Mouse (Mus musculus) CH12.LX (cell line): ENCODE measurements around the gene Dlg2. TPM values are rescaled to one million over a fixed set of nuclear protein-coding genes. Genes with fewer than 3 reads are reported as not detected.

Experiments
- DNase-seq: peaks from one replicate; pipeline ENCODE4 v3.0.0-alpha.2; 2013; ENCODE audit errors: extremely low read depth
- H3K27ac ChIP-seq: 2 replicates; pipeline ENCODE4 v1.5.1; 2012; ENCODE audit warnings: low read depth, mild to moderate bottlenecking, control low read depth, moderate library complexity; ENCODE audit not compliant: insufficient read depth
- H3K27me3 ChIP-seq: replicated peaks from 2 replicates; pipeline ENCODE3; 2012; ENCODE audit warnings: inconsistent platforms
- H3K36me3 ChIP-seq, 2 experiments: replicated peaks in 1 of 2; 2 replicates each; pipeline versions ENCODE3 to v1.6.1; 2012; ENCODE audit warnings: inconsistent platforms in 1 of 2, low read length in 1 of 2, mild to moderate bottlenecking in 1 of 2, mixed read lengths in 1 of 2, moderate library complexity in 1 of 2; ENCODE audit not compliant: control insufficient read depth in 1 of 2, insufficient read depth in 1 of 2
- H3K4me1 ChIP-seq, 2 experiments: 2 replicates each; pipeline ENCODE4 v1.6.1; 2012; ENCODE audit warnings: inconsistent platforms in 1 of 2, moderate library complexity in 1 of 2; ENCODE audit not compliant: insufficient read depth in 2 of 2, control insufficient read depth in 1 of 2
- H3K4me2 ChIP-seq: 2 replicates; pipeline ENCODE4 v1.6.1; 2012; ENCODE audit warnings: low read depth, mild to moderate bottlenecking, control low read depth; ENCODE audit not compliant: poor library complexity, insufficient read depth, severe bottlenecking
- H3K4me3 ChIP-seq, 3 experiments: fragments of 150-350 bp in 1 of 3; sonication (generic) in 1 of 3; replicated peaks in 1 of 3; 2 replicates each; pipeline versions ENCODE3 to v1.5.1; 2011 to 2012; ENCODE audit warnings: low read depth in 2 of 3, low read length in 2 of 3, mild to moderate bottlenecking in 2 of 3, moderate library complexity in 2 of 3, control low read depth in 1 of 3, improper control_type of control experiment in 1 of 3, inconsistent platforms in 1 of 3, mixed read lengths in 1 of 3; ENCODE audit not compliant: poor library complexity in 1 of 3
- H3K79me2 ChIP-seq: replicated peaks from 2 replicates; pipeline ENCODE4 v1.6.1; 2012; ENCODE audit warnings: mild to moderate bottlenecking, moderate library complexity; ENCODE audit not compliant: control insufficient read depth, poor library complexity, insufficient read depth, severe bottlenecking; ENCODE audit errors: extremely low read depth
- H3K9ac ChIP-seq: 2 replicates; pipeline ENCODE4 v1.6.1; 2012; ENCODE audit warnings: low read depth, mild to moderate bottlenecking, control low read depth, moderate library complexity; ENCODE audit not compliant: insufficient read depth
- H3K9me3 ChIP-seq: replicated peaks from 2 replicates; pipeline ENCODE3; 2012; ENCODE audit warnings: low read length, inconsistent platforms, mixed read lengths
- BHLHE40 ChIP-seq: IDR thresholded peaks from 2 replicates; pipeline ENCODE4 v1.6.1; 2011; ENCODE audit warnings: mild to moderate bottlenecking, low read depth, low read length, improper control_type of control experiment
- CHD1 ChIP-seq: IDR thresholded peaks from 2 replicates; pipeline ENCODE4 v1.6.1; 2012; ENCODE audit warnings: low read depth, low read length, improper control_type of control experiment, inconsistent platforms
- CHD2 ChIP-seq: IDR thresholded peaks from 2 replicates; pipeline ENCODE4 v1.6.1; 2011; ENCODE audit warnings: low read length, improper control_type of control experiment
- CTCF ChIP-seq, 2 experiments: IDR thresholded peaks in 1 of 2; conservative IDR thresholded peaks in 1 of 2; 2 replicates each; pipeline ENCODE4 v1.5.1; 2011 to 2012; ENCODE audit warnings: low read depth in 2 of 2, low read length in 2 of 2, improper control_type of control experiment in 1 of 2, inconsistent platforms in 1 of 2, mild to moderate bottlenecking in 1 of 2, moderate library complexity in 1 of 2
- E2F4 ChIP-seq: IDR thresholded peaks from 2 replicates; pipeline ENCODE4 v1.6.1; 2011; ENCODE audit warnings: low read depth, low read length, improper control_type of control experiment; ENCODE audit not compliant: insufficient replicate concordance
- EP300 ChIP-seq: IDR thresholded peaks from 2 replicates; pipeline ENCODE4 v1.6.1; 2011; ENCODE audit warnings: low read length, improper control_type of control experiment
- ETS1 ChIP-seq: conservative IDR thresholded peaks from 2 replicates; pipeline ENCODE4 v1.6.1; 2012; ENCODE audit warnings: low read depth, mild to moderate bottlenecking, inconsistent platforms, low read length, improper control_type of control experiment, moderate library complexity
- GABPA ChIP-seq: IDR thresholded peaks from 2 replicates; pipeline ENCODE4 v1.6.1; 2012; ENCODE audit warnings: low read depth, low read length, improper control_type of control experiment, inconsistent platforms; ENCODE audit not compliant: insufficient replicate concordance
- HCFC1 ChIP-seq: IDR thresholded peaks from 2 replicates; pipeline ENCODE4 v1.6.1; 2012; ENCODE audit warnings: low read depth, mild to moderate bottlenecking, inconsistent platforms, low read length, improper control_type of control experiment
- IRF4 ChIP-seq: IDR thresholded peaks from 2 replicates; pipeline ENCODE4 v1.6.1; 2014; ENCODE audit warnings: low read depth, mild to moderate bottlenecking, inconsistent platforms, low read length, improper control_type of control experiment
- JUND ChIP-seq: conservative IDR thresholded peaks from 2 replicates; pipeline ENCODE4 v1.6.1; 2011; ENCODE audit warnings: low read depth, low read length, improper control_type of control experiment
- KAT2A ChIP-seq: IDR thresholded peaks from 2 replicates; pipeline ENCODE4 v1.6.1; 2012; ENCODE audit warnings: low read length, improper control_type of control experiment, inconsistent platforms; ENCODE audit not compliant: insufficient replicate concordance
- MAFK ChIP-seq: IDR thresholded peaks from 2 replicates; pipeline ENCODE4 v1.6.1; 2011; ENCODE audit warnings: low read length, improper control_type of control experiment; ENCODE audit not compliant: insufficient replicate concordance
- MAZ ChIP-seq: IDR thresholded peaks from 2 replicates; pipeline ENCODE4 v1.6.1; 2012; ENCODE audit warnings: low read depth, mild to moderate bottlenecking, inconsistent platforms, low read length, improper control_type of control experiment, moderate library complexity
- MYC ChIP-seq: IDR thresholded peaks from 2 replicates; pipeline ENCODE4 v1.6.1; 2011; ENCODE audit warnings: low read depth, mild to moderate bottlenecking, improper control_type of control experiment, low read length
- NRF1 ChIP-seq: IDR thresholded peaks from 2 replicates; pipeline ENCODE4 v1.6.1; 2014; ENCODE audit warnings: low read depth, mild to moderate bottlenecking, inconsistent platforms, low read length, improper control_type of control experiment, moderate library complexity
- PAX5 ChIP-seq: IDR thresholded peaks from 2 replicates; pipeline ENCODE4 v1.6.1; 2012; ENCODE audit warnings: low read length, inconsistent platforms, mixed read lengths
- POLR2AphosphoS2 ChIP-seq: IDR thresholded peaks from 2 replicates; pipeline ENCODE4 v1.6.1; 2011; ENCODE audit warnings: low read depth, low read length, improper control_type of control experiment
- RAD21 ChIP-seq: IDR thresholded peaks from 2 replicates; pipeline ENCODE4 v1.6.1; 2011; ENCODE audit warnings: low read depth, mild to moderate bottlenecking, low read length, improper control_type of control experiment, moderate library complexity
- SIN3A ChIP-seq: IDR thresholded peaks from 2 replicates; pipeline ENCODE4 v1.6.1; 2012; ENCODE audit warnings: low read length, improper control_type of control experiment, inconsistent platforms
- TBP ChIP-seq: conservative IDR thresholded peaks from 2 replicates; pipeline ENCODE4 v1.6.1; 2011; ENCODE audit warnings: low read depth, low read length, improper control_type of control experiment
- TCF12 ChIP-seq: IDR thresholded peaks from 2 replicates; pipeline ENCODE4 v1.6.1; 2014; ENCODE audit warnings: low read depth, mild to moderate bottlenecking, inconsistent platforms, low read length, improper control_type of control experiment
- UBTF ChIP-seq: IDR thresholded peaks from 2 replicates; pipeline ENCODE4 v1.6.1; 2012; ENCODE audit warnings: low read depth, mild to moderate bottlenecking, inconsistent platforms, low read length, improper control_type of control experiment, moderate library complexity
- USF1 ChIP-seq: IDR thresholded peaks from 2 replicates; pipeline ENCODE4 v1.6.1; 2014; ENCODE audit warnings: low read depth, mild to moderate bottlenecking, inconsistent platforms, low read length, improper control_type of control experiment
- USF2 ChIP-seq: conservative IDR thresholded peaks from 2 replicates; pipeline ENCODE4 v1.6.1; 2011; ENCODE audit warnings: low read depth, low read length, improper control_type of control experiment
- ZC3H11A ChIP-seq: IDR thresholded peaks from 2 replicates; pipeline ENCODE4 v1.6.1; 2012; ENCODE audit warnings: low read depth, mild to moderate bottlenecking, inconsistent platforms, low read length, improper control_type of control experiment
- ZMIZ1 ChIP-seq: IDR thresholded peaks from 2 replicates; pipeline ENCODE4 v1.6.1; 2012; ENCODE audit warnings: low read depth, mild to moderate bottlenecking, inconsistent platforms, low read length, improper control_type of control experiment
- ZNF384 ChIP-seq: IDR thresholded peaks from 2 replicates; pipeline ENCODE4 v1.6.1; 2012; ENCODE audit warnings: low read depth, low read length, improper control_type of control experiment, inconsistent platforms
- dilution Hi-C: fragments of 300-500 bp; cut with MboI; formaldehyde crosslinking; loops from 2 replicates; pipeline ENCODE4 v1.14.3; 2020; ENCODE audit warnings: low sequenced_read_pairs; ENCODE audit not compliant: extremely low pct_unique_long_range_greater_than_20kb, extremely low pct_ligation_motif_present
- in situ Hi-C: fragments of 300-500 bp; cut with MboI; formaldehyde crosslinking; loops from 3 replicates; pipeline ENCODE4 v1.14.3; 2019; ENCODE audit warnings: low sequenced_read_pairs, low pct_ligation_motif_present, low pct_unique_long_range_greater_than_20kb, mixed read lengths
- polyA plus RNA-seq: library from polyadenylated mRNA; unstranded; fragments of >175 nt; gene quantifications from 2 replicates; pipeline ENCODE4 v1.2.1, GENCODE M21; 2012; ENCODE audit warnings: low read depth; ENCODE audit not compliant: insufficient read length
- total RNA-seq, 2 experiments: library from RNA; depleted of rRNA; stranded (reverse); fragments of 300-350 nt in 1 of 2; fragments of >200 nt in 1 of 2; gene quantifications; 2 replicates each; pipeline ENCODE4 v1.2.3; 2012 to 2014

The Dlg2 gene
- total and polyA plus RNA-seq, 3 experiments = 0.36 TPM; not detected in 2

DNA sequence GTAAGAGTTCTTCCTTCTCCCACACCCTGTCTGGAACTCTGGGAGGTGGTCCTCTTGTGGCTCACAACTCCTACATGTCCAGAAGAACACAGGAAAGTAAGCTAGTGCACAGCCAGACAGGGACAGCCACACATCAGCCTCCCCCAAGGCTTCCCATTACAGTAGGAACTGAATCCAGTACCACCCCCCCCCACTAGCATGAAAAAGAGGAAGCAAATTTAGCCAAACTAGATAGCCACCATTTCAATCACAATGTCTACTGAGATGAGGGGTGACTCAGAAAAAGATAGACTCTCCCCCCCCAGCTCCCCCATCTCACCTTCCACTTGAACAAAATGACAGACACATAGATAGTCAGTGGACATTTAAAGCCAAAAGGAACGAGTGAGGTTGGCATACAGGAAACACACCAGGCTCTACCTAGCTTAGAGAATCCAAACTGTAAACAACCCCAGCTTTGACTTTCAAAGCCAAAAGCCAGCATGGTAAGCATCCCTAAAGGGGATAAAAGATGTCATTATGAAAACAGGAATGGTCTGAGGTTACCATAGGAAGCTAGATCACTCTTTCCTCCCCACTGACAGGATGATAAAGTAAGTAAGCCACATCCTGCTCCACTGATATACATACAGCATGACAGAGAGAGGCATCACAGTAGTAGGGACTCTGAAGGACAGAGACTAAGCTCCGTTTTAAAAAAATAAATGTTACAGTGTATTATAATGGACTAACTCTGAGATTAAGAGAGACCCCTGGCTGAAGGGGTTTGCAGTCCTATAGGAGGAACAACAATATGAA, 1986.8 kb downstream of the Dlg2 start:
- no peak overlapping the region for H3K4me3 ChIP-seq
- H3K4me2 ChIP-seq = no peak overlapping the region
- no peaks in the 10 kb centered on the region for H3K9me3 ChIP-seq
- peaks cover 0 to 9% of the 10 kb centered on the region in 2 experiments; a peak in 2 of 4 replicates for H3K4me1 ChIP-seq
- H3K36me3 ChIP-seq = no peaks in the 10 kb centered on the region
- no peaks in the 10 kb centered on the region for H3K27me3 ChIP-seq
- TF ChIP-seq MYC = no peak
- TF ChIP-seq ZMIZ1 = no peak
- TF ChIP-seq CHD1 = no peak
- no peak for TF ChIP-seq E2F4
- TF ChIP-seq ZC3H11A = no peak
- TF ChIP-seq CTCF (conservative IDR thresholded peaks at IDR 0.05 in 1 of 2, IDR thresholded peaks at IDR 0.05 in 1 of 2; ENCODE audit: low read depth in 2 of 2, low read length in 2 of 2) = no peak
- TF ChIP-seq KAT2A = no peak
- no peak for TF ChIP-seq ZNF384
- no peak for TF ChIP-seq IRF4
- no peak for TF ChIP-seq MAFK
- TF ChIP-seq SIN3A = no peak
- TF ChIP-seq RAD21 = no peak
- no peak for TF ChIP-seq MAZ
- no peak for TF ChIP-seq CHD2
- TF ChIP-seq PAX5 = no peak
- TF ChIP-seq TBP = no peak
- no peak for TF ChIP-seq JUND
- TF ChIP-seq BHLHE40 = no peak
- no peak for TF ChIP-seq TCF12
- TF ChIP-seq EP300 = no peak
- TF ChIP-seq, all 38 proteins: peak for 0
- in situ Hi-C loops = no loop called here
- no peak for DNase-seq
- H3K27ac ChIP-seq = no peak overlapping the region
- H3K79me2 ChIP-seq = no peaks in the 10 kb centered on the region
- dilution Hi-C loops = no loop called here
- no peak overlapping the region for H3K9ac ChIP-seq

DNA sequence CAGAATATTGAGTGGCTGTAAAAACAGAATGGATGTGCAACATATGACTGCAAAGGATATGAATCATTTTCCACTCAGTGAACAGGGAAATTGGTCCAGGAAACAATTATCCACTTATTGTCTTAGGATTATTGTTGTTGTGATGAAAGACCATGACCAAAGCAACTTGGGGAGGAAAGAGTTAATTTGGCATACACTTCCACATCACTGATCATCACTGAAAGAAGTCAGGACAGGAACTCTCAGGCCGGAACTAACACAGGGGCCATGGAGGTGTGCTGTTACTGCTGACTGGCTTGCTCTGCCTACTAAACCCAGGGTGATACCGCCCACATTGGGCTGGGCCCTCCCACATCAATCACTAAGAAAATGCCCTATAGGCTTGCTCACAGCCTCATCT, 1987.8 kb downstream of the Dlg2 start:
- Histone ChIP-seq H3K4me1 (peaks cover 0 to 9% of the 10 kb centered on the region in 2 experiments; a peak in 2 of 4 replicates), H3K27ac (no peak overlapping the region)
- TF ChIP-seq TBP (no peak), CHD1 (no peak), ETS1 (no peak), MAZ (no peak), HCFC1 (no peak), BHLHE40 (no peak), ZMIZ1 (no peak), POLR2AphosphoS2 (no peak), IRF4 (no peak), UBTF (no peak), USF2 (no peak), CHD2 (no peak), USF1 (no peak), ZNF384 (no peak), E2F4 (no peak), KAT2A (no peak), GABPA (no peak), NRF1 (no peak)
- TF ChIP-seq, all 38 proteins: peak for 0

More for the DNA sequence above, 1987.8 kb downstream of the Dlg2 start:
- dilution Hi-C loops = no loop called here
- no peak for DNase-seq
- H3K9me3 ChIP-seq = no peaks in the 10 kb centered on the region
- H3K4me2 ChIP-seq = no peak overlapping the region
- H3K36me3 ChIP-seq = no peaks in the 10 kb centered on the region
- H3K27me3 ChIP-seq = no peaks in the 10 kb centered on the region
- in situ Hi-C loops = no loop called here
- no peak overlapping the region for H3K9ac ChIP-seq
- no peaks in the 10 kb centered on the region for H3K79me2 ChIP-seq
- no peak overlapping the region for H3K4me3 ChIP-seq
